Mouse (Mus musculus) midbrain, embryonic 10.5 days (tissue): ENCODE data around the gene Brms1. TPM values are rescaled to one million over a fixed set of nuclear protein-coding genes. Genes with fewer than 3 reads are reported as not detected.

Experiments
- polyA plus RNA-seq: library from polyadenylated mRNA; unstranded; fragments of >200 nt; fragmentation: Nextera tagmentation; extraction: Ambion mirVana; gene quantifications from 2 replicates; pipeline ENCODE4 v1.2.1, GENCODE M21; 2016

Brms1 gene
- polyA plus RNA-seq, 1 experiment from 2014 or later = 85.6 TPM

Other genes starting within 250 kb of the Brms1 start
- gene Rbm4, start 247.5 kb upstream of the Brms1 start, polyA plus RNA-seq = 93.6 and 108 TPM in 2 replicates
- 35.3 and 37.6 TPM in 2 replicates for gene Gm21992, start 229.7 kb upstream of the Brms1 start, polyA plus RNA-seq
- 136 TPM in 2 replicates for gene Rbm14, start 229.7 kb upstream of the Brms1 start, polyA plus RNA-seq
- 41.6 and 43.1 TPM in 2 replicates for gene Ccs, start 202.0 kb upstream of the Brms1 start, polyA plus RNA-seq
- 0.07 and 0.14 TPM in 2 replicates for gene Ccdc87, start 202.0 kb upstream of the Brms1 start, polyA plus RNA-seq
- gene Ctsf, start 186.2 kb upstream of the Brms1 start, polyA plus RNA-seq = 29.8 and 38.4 TPM in 2 replicates
- gene Actn3, start 163.4 kb upstream of the Brms1 start, polyA plus RNA-seq = 0.99 and 1.9 TPM in 2 replicates
- gene Zdhhc24, start 162.7 kb upstream of the Brms1 start, polyA plus RNA-seq = 14.6 and 17.7 TPM in 2 replicates
- gene Bbs1, start 134.7 kb upstream of the Brms1 start, polyA plus RNA-seq = 7.0 and 10.3 TPM in 2 replicates
- gene Dpp3, start 113.1 kb upstream of the Brms1 start, polyA plus RNA-seq = 197 and 214 TPM in 2 replicates
- gene Peli3, start 98.2 kb upstream of the Brms1 start, polyA plus RNA-seq = 1.5 and 1.9 TPM in 2 replicates
- gene Mrpl11, start 79.2 kb upstream of the Brms1 start, polyA plus RNA-seq = 156 and 163 TPM in 2 replicates
- gene Npas4, start 51.0 kb upstream of the Brms1 start, polyA plus RNA-seq = not detected in 2 replicates
- gene Slc29a2, start 17.5 kb upstream of the Brms1 start, polyA plus RNA-seq = 7.4 and 8.6 TPM in 2 replicates
- gene B4gat1, start 2.5 kb upstream of the Brms1 start, polyA plus RNA-seq = 39.4 and 42.1 TPM in 2 replicates
- gene AC124502.3, start 2.5 kb upstream of the Brms1 start, polyA plus RNA-seq = 2.2 and 4.4 TPM in 2 replicates
- gene Rin1, start 9.1 kb downstream of the Brms1 start, polyA plus RNA-seq = 2.5 and 2.8 TPM in 2 replicates
- 25.3 and 34.1 TPM in 2 replicates for gene Cd248, start 26.7 kb downstream of the Brms1 start, polyA plus RNA-seq
- 0.97 and 1.0 TPM in 2 replicates for gene Tmem151a, start 44.2 kb downstream of the Brms1 start, polyA plus RNA-seq
- gene Yif1a, start 47.2 kb downstream of the Brms1 start, polyA plus RNA-seq = 85.1 and 90.7 TPM in 2 replicates
- gene Cnih2, start 57.2 kb downstream of the Brms1 start, polyA plus RNA-seq = 42.2 and 72.4 TPM in 2 replicates
- gene Rab1b, start 65.7 kb downstream of the Brms1 start, polyA plus RNA-seq = 267 and 280 TPM in 2 replicates
- 31.1 and 40.7 TPM in 2 replicates for gene Klc2, start 77.2 kb downstream of the Brms1 start, polyA plus RNA-seq
- 21.3 and 23.7 TPM in 2 replicates for gene Pacs1, start 231.8 kb downstream of the Brms1 start, polyA plus RNA-seq